Mouse (Mus musculus) forebrain, embryonic 11.5 days (tissue): ENCODE data around the gene Olfr92. TPM values are rescaled to one million over a fixed set of nuclear protein-coding genes. Genes with fewer than 3 reads are reported as not detected.
"Not testable (repeated sequence)": the region's sequence is repeated elsewhere in the genome, so short reads cannot be mapped to it uniquely, and the experiment has no call there.

Source experiments
- ATAC-seq: fragments of 200-750 bp; cut with Nextera tagmentation; replicated peaks from 2 replicates; pipeline ENCODE4 v1.8.0; 2017; ENCODE audit warnings: moderate TSS enrichment; ENCODE audit not compliant: low FRiP score
- DNase-seq: peaks from one replicate; pipeline ENCODE4 v3.0.0-alpha.2; 2017; ENCODE audit warnings: low spot score
- H3K27ac ChIP-seq: fragments of 300-500 bp; sonication (generic); 2 replicates; pipeline ENCODE4 v1.5.1; 2014; ENCODE audit warnings: low read depth, low read length
- H3K27me3 ChIP-seq: fragments of 300-500 bp; sonication (generic); 2 replicates; pipeline ENCODE4 v1.6.1; 2014; ENCODE audit warnings: mild to moderate bottlenecking, low read length, mixed read lengths; ENCODE audit not compliant: control insufficient read depth, insufficient read depth
- H3K36me3 ChIP-seq: fragments of 300-500 bp; sonication (generic); 2 replicates; pipeline ENCODE4 v1.6.1; 2014; ENCODE audit warnings: mild to moderate bottlenecking, low read length, moderate library complexity, mixed read lengths; ENCODE audit not compliant: control insufficient read depth, insufficient read depth
- H3K4me1 ChIP-seq: fragments of 300-500 bp; sonication (generic); replicated peaks from 2 replicates; pipeline ENCODE4 v1.6.1; 2014; ENCODE audit warnings: low read length, mixed read lengths; ENCODE audit not compliant: control insufficient read depth, insufficient read depth
- H3K4me2 ChIP-seq: fragments of 300-500 bp; sonication (generic); 2 replicates; pipeline ENCODE4 v1.6.1; 2014; ENCODE audit warnings: low read depth, mild to moderate bottlenecking, low read length, moderate library complexity, mixed read lengths; ENCODE audit not compliant: severe bottlenecking
- H3K4me3 ChIP-seq: fragments of 300-500 bp; sonication (generic); 2 replicates; pipeline ENCODE4 v1.5.1; 2014; ENCODE audit warnings: low read depth, low read length
- H3K9ac ChIP-seq: fragments of 300-500 bp; sonication (generic); 2 replicates; pipeline ENCODE4 v1.6.1; 2014; ENCODE audit warnings: low read length
- H3K9me3 ChIP-seq: fragments of 300-500 bp; sonication (generic); 2 replicates; pipeline ENCODE4 v1.6.1; 2016; ENCODE audit warnings: low read length, mixed read lengths; ENCODE audit not compliant: control insufficient read depth
- WGBS: fragments of 180-500 bp; shearing (Covaris S2); extraction: QIAGEN DNeasy Blood & Tissue Kit; methylation state at CpG from one replicate; pipeline ENCODE4 v1.1.7; 2014; 5-methylcytosine and 5-hydroxymethylcytosine counted together
- polyA plus RNA-seq: library from polyadenylated mRNA; unstranded; fragments of >200 nt; fragmentation: Nextera tagmentation; extraction: Ambion mirVana; gene quantifications from 2 replicates; pipeline ENCODE4 v1.2.1, GENCODE M21; 2014

Olfr92 gene
- polyA plus RNA-seq, result not detected in 2 replicates

- no peak for DNase-seq
- Histone ChIP-seq H3K4me2 (no peak within 1 kb of the TSS), H3K4me3 (no peak within 1 kb of the TSS), H3K9me3 (no peaks in the 10 kb centered on the region), H3K27me3 (no peaks in the 10 kb centered on the region), H3K9ac (no peak within 1 kb of the TSS), H3K36me3 (no peaks in the 10 kb centered on the region), H3K4me1 (no peaks in the 10 kb centered on the region), H3K27ac (no peak within 1 kb of the TSS)
- WGBS, result 83% methylated on average over 2 of the region's 2 CpGs
- no peak for ATAC-seq
Measured at GRCm38 (mm10) chr17:37119988-37120387, at the start of gene Olfr92. Olfr92 (minus strand) TSS chr17:37120088.

- ATAC-seq (no peak), DNase-seq (no peak)
- Histone ChIP-seq H3K4me3 (no peak within 1 kb of the TSS), H3K9ac (no peak within 1 kb of the TSS), H3K4me1 (no peaks in the 10 kb centered on the region), H3K27ac (no peak within 1 kb of the TSS), H3K4me2 (no peak within 1 kb of the TSS), H3K9me3 (no peaks in the 10 kb centered on the region), H3K27me3 (no peaks in the 10 kb centered on the region), H3K36me3 (no peaks in the 10 kb centered on the region)
Measured at GRCm38 (mm10) chr17:37161394-37161793, 41.5 kb upstream of the Olfr92 start, which contains the start of gene Olfr93. Olfr93 (minus strand) TSS chr17:37161494.

GRCm38 (mm10) chr17:37131366-37131765, 11.5 kb upstream of the Olfr92 start:
- not testable (repeated sequence) for H3K4me3 ChIP-seq, H3K4me2 ChIP-seq, ATAC-seq, H3K27ac ChIP-seq, H3K36me3 ChIP-seq, H3K9me3 ChIP-seq, H3K27me3 ChIP-seq, DNase-seq, H3K9ac ChIP-seq, H3K4me1 ChIP-seq
- WGBS, result 74% methylated on average over 4 of the region's 4 CpGs

- Histone ChIP-seq H3K4me1 (no peaks in the 10 kb centered on the region), H3K4me2 (no peak within 1 kb of the TSS), H3K9me3 (no peaks in the 10 kb centered on the region), H3K4me3 (no peak within 1 kb of the TSS), H3K36me3 (no peaks in the 10 kb centered on the region), H3K27ac (no peak within 1 kb of the TSS), H3K9ac (no peak within 1 kb of the TSS), H3K27me3 (no peaks in the 10 kb centered on the region)
- no peak for ATAC-seq
- DNase-seq, result no peak
- WGBS, result 98% methylated on average over 1 of the region's 1 CpGs
Measured at GRCm38 (mm10) chr17:37098178-37098577, 21.7 kb downstream of the Olfr92 start, which contains the start of gene Olfr91. Olfr91 (minus strand) TSS chr17:37098278.

- no peak for ATAC-seq
Measured at GRCm38 (mm10) chr17:37093289-37093688, 26.6 kb downstream of the Olfr92 start.

GRCm38 (mm10) chr17:37092198-37092597, 27.7 kb downstream of the Olfr92 start:
- 77% methylated on average over 1 of the region's 1 CpGs for WGBS
- H3K27me3 ChIP-seq, result no peaks in the 10 kb centered on the region
- no peaks in the 10 kb centered on the region for H3K4me1 ChIP-seq
- no peak overlapping the region for H3K27ac ChIP-seq
- H3K9ac ChIP-seq, result no peak overlapping the region
- ATAC-seq (no peak), DNase-seq (no peak)
- H3K9me3 ChIP-seq, result no peaks in the 10 kb centered on the region
- H3K4me2 ChIP-seq, result no peak overlapping the region
- H3K36me3 ChIP-seq, result no peaks in the 10 kb centered on the region
- no peak overlapping the region for H3K4me3 ChIP-seq

More at GRCm38 (mm10) chr17:37093289-37093688, 26.6 kb downstream of the Olfr92 start:
- Histone ChIP-seq H3K27me3 (no peaks in the 10 kb centered on the region), H3K4me3 (no peak overlapping the region), H3K27ac (no peak overlapping the region), H3K4me2 (no peak overlapping the region), H3K4me1 (no peaks in the 10 kb centered on the region), H3K9me3 (no peaks in the 10 kb centered on the region), H3K9ac (no peak overlapping the region), H3K36me3 (no peaks in the 10 kb centered on the region)
- no peak for DNase-seq
- WGBS, result 80% methylated on average over 5 of the region's 5 CpGs

- Histone ChIP-seq H3K9me3 (no peaks in the 10 kb centered on the region), H3K4me2 (no peak within 1 kb of the TSS), H3K4me3 (no peak within 1 kb of the TSS), H3K36me3 (no peaks in the 10 kb centered on the region), H3K27ac (no peak within 1 kb of the TSS), H3K9ac (no peak within 1 kb of the TSS), H3K4me1 (no peaks in the 10 kb centered on the region), H3K27me3 (no peaks in the 10 kb centered on the region)
- no peak for DNase-seq
- no peak for ATAC-seq
Measured at GRCm38 (mm10) chr17:37088399-37088798, 31.5 kb downstream of the Olfr92 start, which contains the start of gene Olfr90. Olfr90 (minus strand) TSS chr17:37088499.

- Histone ChIP-seq H3K9ac (no peak overlapping the region), H3K4me3 (no peak overlapping the region), H3K36me3 (no peaks in the 10 kb centered on the region), H3K9me3 (no peaks in the 10 kb centered on the region), H3K4me2 (no peak overlapping the region), H3K27ac (no peak overlapping the region), H3K27me3 (no peaks in the 10 kb centered on the region), H3K4me1 (no peaks in the 10 kb centered on the region; the same call in 1 of the 2 replicates)
- WGBS, result 85% methylated on average over 10 of the region's 10 CpGs
- ATAC-seq (no peak), DNase-seq (no peak)
Measured at GRCm38 (mm10) chr17:37085545-37085944, 34.3 kb downstream of the Olfr92 start.

- no peaks in the 10 kb centered on the region for H3K36me3 ChIP-seq
- DNase-seq, result no peak
- no peaks in the 10 kb centered on the region for H3K9me3 ChIP-seq
- no peaks in the 10 kb centered on the region for H3K27me3 ChIP-seq
- H3K4me3 ChIP-seq, result no peak overlapping the region
- 70% methylated on average over 5 of the region's 5 CpGs for WGBS
- no peak for ATAC-seq
- no peak overlapping the region for H3K4me2 ChIP-seq
- no peak overlapping the region for H3K27ac ChIP-seq
- no peaks in the 10 kb centered on the region; the same call in 1 of the 2 replicates for H3K4me1 ChIP-seq
- no peak overlapping the region for H3K9ac ChIP-seq
Measured at GRCm38 (mm10) chr17:37084632-37085031, 35.3 kb downstream of the Olfr92 start.
